Mouse (Mus musculus) heart, postnatal 25 days (tissue): ENCODE data around the gene Tmem41b. TPM values are rescaled to one million over a fixed set of nuclear protein-coding genes. Genes with fewer than 3 reads are reported as not detected.

Experiments
- DNase-seq: peaks from one replicate; pipeline ENCODE4 v3.0.0; 2022; ENCODE audit warnings: low spot score
- intact Hi-C: fragments of 180-260 bp; cut with DNase I; formaldehyde crosslinking; loops from one replicate; pipeline ENCODE4 v1.15.1; 2025
- total RNA-seq, 2 experiments: library from RNA; stranded (reverse); gene quantifications; 2 replicates each; pipeline ENCODE4 v1.2.3; 2021

The Tmem41b gene
- total RNA-seq, 2 experiments from 2014 or later: 45.8 to 56.8 TPM

GRCm38 (mm10) chr7:109944421-109945034 lies 42.2 kb downstream of the Tmem41b start:
- intact Hi-C loops: no loop called here

GRCm38 (mm10) chr7:109929628-109930027 lies 57.1 kb downstream of the Tmem41b start:
- no peak for DNase-seq
- intact Hi-C loops: no loop called here

More at GRCm38 (mm10) chr7:109944421-109945034, 42.2 kb downstream of the Tmem41b start:
- no peak for DNase-seq

GRCm38 (mm10) chr7:109928365-109928764 lies 58.4 kb downstream of the Tmem41b start:
- intact Hi-C loops: no loop called here

GRCm38 (mm10) chr7:109924965-109925364 lies 61.8 kb downstream of the Tmem41b start:
- no peak for DNase-seq
- intact Hi-C loops: no loop called here

More at GRCm38 (mm10) chr7:109928365-109928764, 58.4 kb downstream of the Tmem41b start:
- no peak for DNase-seq

GRCm38 (mm10) chr7:109922889-109923288 lies 63.8 kb downstream of the Tmem41b start:
- no peak for DNase-seq
- intact Hi-C loops: no loop called here

Other genes with a start within 250 kb of the Tmem41b start
- gene Tmem9b, start 234.1 kb downstream of the Tmem41b start, total RNA-seq: 10 to 100 TPM; 28.5 to 31.3 TPM
- under 1 TPM; 0.39 to 0.45 TPM for gene Nrip3, start 204.9 kb downstream of the Tmem41b start, total RNA-seq
- 10 to 100 TPM; 22.6 to 24.0 TPM for gene Scube2, start 121.2 kb downstream of the Tmem41b start, total RNA-seq
- 100 to 1,000 TPM; 144 to 148 TPM for gene Dennd5a, start 26.5 kb downstream of the Tmem41b start, total RNA-seq
- 100 to 1,000 TPM in 1 of 2 experiments, 10 to 100 TPM in 1; 98.6 to 101 TPM for gene Ipo7, start 31.3 kb upstream of the Tmem41b start, total RNA-seq
- gene Zfp143, start 74.3 kb upstream of the Tmem41b start, total RNA-seq: 1 to 10 TPM; 8.9 to 10.0 TPM
- 10 to 100 TPM in 1 of 2 experiments, 1 to 10 TPM in 1; 6.4 to 11.0 TPM for gene Wee1, start 135.1 kb upstream of the Tmem41b start, total RNA-seq
- 10 to 100 TPM; 12.7 to 14.3 TPM for gene Swap70, start 234.8 kb upstream of the Tmem41b start, total RNA-seq